Mouse (Mus musculus): ENCODE results near the gene Tcl1. TPM values are rescaled to one million over a fixed set of nuclear protein-coding genes. Genes with fewer than 3 reads are reported as not detected.
A peak's percentile ranks its signal among the peaks of the same experiment; 100 is the strongest.

Tcl1 gene
- total RNA-seq (2012; rRNA removed): 40.6 and 49.9 TPM in 2 replicates

GRCm38 (mm10) chr12:105222601-105223319, at the start of gene Tcl1:
TSS of gene Tcl1 (minus strand) at chr12:105222793.
- H3K36me3 ChIP-seq (ENCODE audit: control insufficient read depth, insufficient read depth, low read length, poor library complexity, severe bottlenecking): no peaks in the 10 kb centered on the region
- peak within 1 kb of the TSS; percentile 68 for H3K9ac ChIP-seq (ENCODE audit: insufficient read depth, low read depth, low read length, poor library complexity, severe bottlenecking)

DNA sequence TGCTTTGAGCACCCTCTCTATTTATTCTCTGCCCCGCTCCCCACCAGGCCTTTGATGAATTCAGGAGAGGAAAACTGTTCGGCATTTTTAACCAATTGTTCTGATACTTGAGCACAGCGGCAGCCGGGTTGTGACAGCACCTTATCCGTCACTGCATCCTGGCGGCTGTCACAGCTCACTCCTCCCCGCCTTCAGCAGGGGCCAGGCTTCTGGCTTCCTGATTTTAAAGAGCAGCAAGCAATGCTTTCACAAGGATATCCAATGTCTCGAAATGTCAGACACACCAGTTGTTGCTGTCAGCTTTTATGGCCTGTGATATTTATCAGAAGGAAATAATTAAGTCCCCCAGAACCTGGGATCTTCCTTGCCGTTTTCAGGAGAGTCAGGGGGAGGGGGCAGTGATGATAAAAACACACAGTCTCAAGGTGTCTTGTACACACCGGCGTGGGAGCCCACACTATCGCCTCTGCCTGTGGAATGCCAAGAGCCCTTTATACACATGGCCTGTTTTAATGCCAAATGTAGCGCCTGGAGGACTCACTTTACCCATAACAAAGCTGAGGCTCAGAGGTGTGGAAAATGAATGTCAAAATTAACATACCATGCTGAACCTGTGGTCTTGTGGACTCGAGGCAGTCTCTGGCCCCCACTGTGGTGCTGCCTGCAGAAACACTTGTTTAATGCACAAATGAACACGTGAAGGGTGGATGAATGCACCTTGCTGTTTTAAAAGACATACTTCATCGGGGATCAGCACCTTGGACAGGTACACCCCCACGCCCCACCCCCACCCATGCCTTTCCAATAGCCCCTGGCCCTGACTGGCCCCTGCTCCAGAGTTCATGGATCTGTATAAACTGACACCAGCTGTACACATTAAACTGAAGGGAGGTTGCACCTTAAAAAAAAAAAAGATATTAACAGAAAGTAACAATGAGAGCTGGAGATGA, 48.7 kb upstream of the Tcl1 start:
- Histone ChIP-seq H3K9me3 (ENCODE audit: control insufficient read depth, insufficient read depth, low read depth, low read length) (no peaks in the 10 kb centered on the region), H3K36me3 (ENCODE audit: control insufficient read depth, insufficient read depth, low read length, poor library complexity, severe bottlenecking) (no peaks in the 10 kb centered on the region), H3K9ac (ENCODE audit: insufficient read depth, low read depth, low read length, poor library complexity, severe bottlenecking) (no peak overlapping the region), H3K4me3 (ENCODE audit: insufficient read depth in 1 of 2, low read depth in 1 of 2, low read length in 2 of 2, poor library complexity in 1 of 2, severe bottlenecking in 1 of 2) (no peak overlapping the region), H3K27ac (ENCODE audit: insufficient read depth, low read depth, low read length, poor library complexity, severe bottlenecking) (no peak overlapping the region), H3K4me1 (ENCODE audit: control insufficient read depth in 2 of 2, insufficient read depth in 2 of 2, low read length in 2 of 2, poor library complexity in 1 of 2) (peaks cover 0 to 2% of the 10 kb centered on the region in 2 experiments; a peak in 1 of 4 replicates)
- DNase-seq (ENCODE audit: low read depth, low spot score): no peak
- TF ChIP-seq ZNF384 (IDR thresholded peaks at IDR 0.05; ENCODE audit: low read depth, low read length) (no peak), ZC3H11A (IDR thresholded peaks at IDR 0.05; ENCODE audit: borderline replicate concordance, low read depth, low read length) (no peak), HCFC1 (IDR thresholded peaks at IDR 0.05; ENCODE audit: borderline replicate concordance, insufficient read depth, low read length) (no peak), CHD2 (IDR thresholded peaks at IDR 0.05; ENCODE audit: low read depth, low read length) (no peak), MAFK (IDR thresholded peaks at IDR 0.05; ENCODE audit: insufficient read depth, low read depth, low read length) (no peak)
- in situ Hi-C loops (cut with MboI; ENCODE audit: low sequenced_read_pairs in 2 of 2, unreplicated experiment in 2 of 2): no loop called here

More at GRCm38 (mm10) chr12:105222601-105223319, at the start of gene Tcl1:
- Histone ChIP-seq H3K9me3 (ENCODE audit: control insufficient read depth, insufficient read depth, low read depth, low read length) (no peaks in the 10 kb centered on the region), H3K4me3 (ENCODE audit: insufficient read depth in 1 of 2, low read depth in 1 of 2, low read length in 2 of 2, poor library complexity in 1 of 2, severe bottlenecking in 1 of 2) (peak within 1 kb of the TSS; percentile 55 to 77), H3K4me1 (ENCODE audit: control insufficient read depth in 2 of 2, insufficient read depth in 2 of 2, low read length in 2 of 2, poor library complexity in 1 of 2) (peaks cover 7 to 25% of the 10 kb centered on the region in 2 experiments; a peak in 3 of 4 replicates), H3K27ac (ENCODE audit: insufficient read depth, low read depth, low read length, poor library complexity, severe bottlenecking) (peak within 1 kb of the TSS; percentile 52; the same call in 1 of the 2 replicates)
- in situ Hi-C loops (cut with MboI; ENCODE audit: low sequenced_read_pairs in 2 of 2, unreplicated experiment in 2 of 2): no loop called here
- TF ChIP-seq HCFC1 (IDR thresholded peaks at IDR 0.05; ENCODE audit: borderline replicate concordance, insufficient read depth, low read length): no peak
- no peak for TF ChIP-seq ZC3H11A (IDR thresholded peaks at IDR 0.05; ENCODE audit: borderline replicate concordance, low read depth, low read length)
- TF ChIP-seq MAFK (IDR thresholded peaks at IDR 0.05; ENCODE audit: insufficient read depth, low read depth, low read length): no peak
- no peak for TF ChIP-seq ZNF384 (IDR thresholded peaks at IDR 0.05; ENCODE audit: low read depth, low read length)
- TF ChIP-seq CHD2 (IDR thresholded peaks at IDR 0.05; ENCODE audit: low read depth, low read length): no peak
- DNase-seq (ENCODE audit: low read depth, low spot score): peak; percentile 51

DNA sequence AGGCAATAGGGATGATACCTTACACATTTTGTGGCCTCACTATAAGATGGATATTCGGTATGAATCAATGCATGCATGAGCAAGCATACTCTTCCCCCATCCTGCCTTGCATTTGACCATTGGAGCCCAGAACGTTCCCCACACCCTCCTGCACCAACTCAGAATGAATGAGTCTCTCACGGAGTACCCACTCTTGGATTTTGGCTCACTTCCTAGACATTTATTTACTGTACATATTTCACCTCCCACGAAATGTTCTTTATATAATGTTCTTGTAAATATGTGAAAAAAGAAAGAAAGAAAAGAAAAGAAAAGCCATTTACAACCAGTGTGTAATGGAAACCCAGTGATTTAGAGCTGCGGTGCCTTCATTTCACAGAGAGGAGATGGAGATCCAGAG, 44.5 kb upstream of the Tcl1 start:
- in situ Hi-C loops (cut with MboI; ENCODE audit: low sequenced_read_pairs in 2 of 2, unreplicated experiment in 2 of 2): no loop called here
- peaks cover 0 to 6% of the 10 kb centered on the region in 2 experiments; a peak in 1 of 4 replicates for H3K4me1 ChIP-seq (ENCODE audit: control insufficient read depth in 2 of 2, insufficient read depth in 2 of 2, low read length in 2 of 2, poor library complexity in 1 of 2)
- TF ChIP-seq ZC3H11A (IDR thresholded peaks at IDR 0.05; ENCODE audit: borderline replicate concordance, low read depth, low read length): no peak
- TF ChIP-seq HCFC1 (IDR thresholded peaks at IDR 0.05; ENCODE audit: borderline replicate concordance, insufficient read depth, low read length): no peak
- TF ChIP-seq ZNF384 (IDR thresholded peaks at IDR 0.05; ENCODE audit: low read depth, low read length): no peak
- TF ChIP-seq CHD2 (IDR thresholded peaks at IDR 0.05; ENCODE audit: low read depth, low read length): no peak
- no peak for TF ChIP-seq MAFK (IDR thresholded peaks at IDR 0.05; ENCODE audit: insufficient read depth, low read depth, low read length)
- DNase-seq (ENCODE audit: low read depth, low spot score): no peak
- no peaks in the 10 kb centered on the region for H3K36me3 ChIP-seq (ENCODE audit: control insufficient read depth, insufficient read depth, low read length, poor library complexity, severe bottlenecking)
- no peak overlapping the region for H3K27ac ChIP-seq (ENCODE audit: insufficient read depth, low read depth, low read length, poor library complexity, severe bottlenecking)
- H3K9ac ChIP-seq (ENCODE audit: insufficient read depth, low read depth, low read length, poor library complexity, severe bottlenecking): no peak overlapping the region
- no peaks in the 10 kb centered on the region for H3K9me3 ChIP-seq (ENCODE audit: control insufficient read depth, insufficient read depth, low read depth, low read length)
- no peak overlapping the region for H3K4me3 ChIP-seq (ENCODE audit: insufficient read depth in 1 of 2, low read depth in 1 of 2, low read length in 2 of 2, poor library complexity in 1 of 2, severe bottlenecking in 1 of 2)

- Histone ChIP-seq H3K27ac (ENCODE audit: insufficient read depth, low read depth, low read length, poor library complexity, severe bottlenecking) (no peak overlapping the region), H3K36me3 (ENCODE audit: control insufficient read depth, insufficient read depth, low read length, poor library complexity, severe bottlenecking) (no peaks in the 10 kb centered on the region), H3K9ac (ENCODE audit: insufficient read depth, low read depth, low read length, poor library complexity, severe bottlenecking) (no peak overlapping the region), H3K4me3 (ENCODE audit: insufficient read depth in 1 of 2, low read depth in 1 of 2, low read length in 2 of 2, poor library complexity in 1 of 2, severe bottlenecking in 1 of 2) (no peak overlapping the region), H3K9me3 (ENCODE audit: control insufficient read depth, insufficient read depth, low read depth, low read length) (no peaks in the 10 kb centered on the region), H3K4me1 (ENCODE audit: control insufficient read depth in 2 of 2, insufficient read depth in 2 of 2, low read length in 2 of 2, poor library complexity in 1 of 2) (peaks cover 0 to 12% of the 10 kb centered on the region in 2 experiments; a peak in 1 of 4 replicates)
- peak; percentile 62 for DNase-seq (ENCODE audit: low read depth, low spot score)
- in situ Hi-C loops (cut with MboI; ENCODE audit: low sequenced_read_pairs in 2 of 2, unreplicated experiment in 2 of 2): no loop called here
- TF ChIP-seq CHD2 (IDR thresholded peaks at IDR 0.05; ENCODE audit: low read depth, low read length) (no peak), HCFC1 (IDR thresholded peaks at IDR 0.05; ENCODE audit: borderline replicate concordance, insufficient read depth, low read length) (no peak)
These were observed 43.5 kb upstream of the Tcl1 start for GRCm38 (mm10) chr12:105266096-105266495.

Measured in ES-E14 (cell line).